Mouse (Mus musculus): ENCODE measurements around the gene Mrps26.
"Not testable (repeated sequence)": the region's sequence is repeated elsewhere in the genome, so short reads cannot be mapped to it uniquely, and the experiment has no call there.

Gene Mrps26

GRCm38 (mm10) chr2:130563212-130564055, at the start of gene Mrps26:
TSS of gene Mrps26 (plus strand) at chr2:130563742.
- peak; percentile 88 for DNase-seq (ENCODE audit: low read depth)

GRCm38 (mm10) chr2:130513907-130514306, 49.6 kb upstream of the Mrps26 start:
- no peak for DNase-seq (ENCODE audit: low read depth)

- no peak for DNase-seq (ENCODE audit: low read depth)
These were observed 47.8 kb upstream of the Mrps26 start for GRCm38 (mm10) chr2:130515791-130516190.

GRCm38 (mm10) chr2:130521927-130522326, 41.6 kb upstream of the Mrps26 start:
- DNase-seq (ENCODE audit: low read depth) = no peak

GRCm38 (mm10) chr2:130525480-130525879, 38.1 kb upstream of the Mrps26 start:
- not testable (repeated sequence) for DNase-seq (ENCODE audit: low read depth)

GRCm38 (mm10) chr2:130528457-130528856, 35.1 kb upstream of the Mrps26 start:
- no peak for DNase-seq (ENCODE audit: low read depth)

GRCm38 (mm10) chr2:130529290-130529689, 34.3 kb upstream of the Mrps26 start:
- no peak for DNase-seq (ENCODE audit: low read depth)

- no peak for DNase-seq (ENCODE audit: low read depth)
These were observed 33.6 kb upstream of the Mrps26 start for GRCm38 (mm10) chr2:130529925-130530324.

- DNase-seq (ENCODE audit: low read depth) = no peak
These were observed 31.3 kb upstream of the Mrps26 start for GRCm38 (mm10) chr2:130532201-130532600.

GRCm38 (mm10) chr2:130535017-130535416, 28.5 kb upstream of the Mrps26 start:
- no peak for DNase-seq (ENCODE audit: low read depth)

- no peak for DNase-seq (ENCODE audit: low read depth)
These were observed 26.7 kb upstream of the Mrps26 start for GRCm38 (mm10) chr2:130536890-130537289.

- peak; percentile 25 for DNase-seq (ENCODE audit: low read depth)
These were observed 24.5 kb upstream of the Mrps26 start for GRCm38 (mm10) chr2:130538876-130539546.

- DNase-seq (ENCODE audit: low read depth) = no peak
These were observed 23.3 kb upstream of the Mrps26 start for GRCm38 (mm10) chr2:130540266-130540665.

GRCm38 (mm10) chr2:130546957-130547356, 16.6 kb upstream of the Mrps26 start:
- DNase-seq (ENCODE audit: low read depth) = no peak

- no peak for DNase-seq (ENCODE audit: low read depth)
These were observed 8.7 kb upstream of the Mrps26 start for GRCm38 (mm10) chr2:130554841-130555240.

GRCm38 (mm10) chr2:130556292-130556691, 7.2 kb upstream of the Mrps26 start:
- DNase-seq (ENCODE audit: low read depth) = no peak

GRCm38 (mm10) chr2:130557462-130557861, 6.1 kb upstream of the Mrps26 start:
- no peak for DNase-seq (ENCODE audit: low read depth)

- no peak for DNase-seq (ENCODE audit: low read depth)
These were observed 5.5 kb upstream of the Mrps26 start for GRCm38 (mm10) chr2:130558015-130558414.

GRCm38 (mm10) chr2:130564063-130564462, 521 bp downstream of the Mrps26 start:
- no peak for DNase-seq (ENCODE audit: low read depth)

- DNase-seq (ENCODE audit: low read depth) = no peak
These were observed 1.4 kb downstream of the Mrps26 start for GRCm38 (mm10) chr2:130564983-130565382.

GRCm38 (mm10) chr2:130568921-130569320, 5.4 kb downstream of the Mrps26 start:
- no peak for DNase-seq (ENCODE audit: low read depth)

- DNase-seq (ENCODE audit: low read depth) = no peak
These were observed 6.4 kb downstream of the Mrps26 start for GRCm38 (mm10) chr2:130569926-130570325.

- no peak for DNase-seq (ENCODE audit: low read depth)
These were observed 11.4 kb downstream of the Mrps26 start for GRCm38 (mm10) chr2:130574960-130575359.

Measured in c-Kit-positive CD71-negative TER-119-negative erythroid progenitor cells, embryonic 14.5 days (primary cell).